ENCODE assay signal across 8 mouse cellular contexts in the genomic region with DNA sequence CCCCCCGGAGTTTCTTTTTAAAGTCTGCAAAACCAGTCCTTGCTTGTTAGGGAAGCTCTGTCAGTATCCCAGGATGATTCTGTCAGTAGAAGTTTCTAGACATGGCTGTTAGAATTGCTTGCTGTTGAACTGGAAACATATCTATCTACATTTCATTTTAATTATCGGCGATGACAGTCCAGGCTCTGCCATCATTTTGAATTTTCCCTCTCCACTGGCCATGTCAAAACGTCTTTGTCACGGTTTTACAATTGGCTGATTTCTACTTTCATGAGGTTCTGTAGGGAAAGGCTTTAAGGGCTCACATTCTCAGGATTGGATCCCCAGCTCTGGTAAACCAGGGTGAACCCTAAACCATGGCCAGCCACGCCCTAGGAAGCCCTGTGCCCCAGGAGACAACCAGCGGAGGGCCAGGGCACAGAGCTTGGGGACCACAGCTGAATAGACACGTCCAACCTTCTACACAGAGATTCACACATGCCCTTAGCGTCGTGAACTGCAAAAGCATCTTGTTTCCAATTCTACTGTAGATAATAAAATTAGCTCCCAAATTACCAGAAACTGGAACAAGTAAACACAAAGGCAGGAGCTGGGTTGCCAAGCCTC.
DNase-seq lines count a peak whose midpoint lies in the region; ATAC-seq lines count a peak whose summit lies in the region.

No protein-coding gene starts in this region.

- H3K36me3 ChIP-seq in forebrain, embryonic 14.5 days (ENCODE audit: control insufficient read depth, insufficient read depth, low read length) = no peaks in the 10 kb centered on the region
- H3K36me3 ChIP-seq in limb, embryonic 15.5 days = no peaks in the 10 kb centered on the region
- no peaks in the 10 kb centered on the region for H3K36me3 ChIP-seq in stomach, embryonic 16.5 days (ENCODE audit: control insufficient read depth, insufficient read depth, low read length)

- H3K4me1 ChIP-seq in forebrain, embryonic 14.5 days (ENCODE audit: control insufficient read depth, insufficient read depth, low read length) = no peaks in the 10 kb centered on the region
- H3K4me1 ChIP-seq in limb, embryonic 15.5 days = peaks cover 21% of the 10 kb centered on the region
- peaks cover 8% of the 10 kb centered on the region; the same call in 1 of the 2 replicates for H3K4me1 ChIP-seq in stomach, embryonic 16.5 days (ENCODE audit: control insufficient read depth, insufficient read depth, low read length)

- no peaks in the 10 kb centered on the region for H3K9me3 ChIP-seq in forebrain, embryonic 14.5 days (replicated peaks; ENCODE audit: control insufficient read depth, low read length)
- no peaks in the 10 kb centered on the region for H3K9me3 ChIP-seq in limb, embryonic 15.5 days
- H3K9me3 ChIP-seq in stomach, embryonic 16.5 days (replicated peaks; ENCODE audit: control insufficient read depth, low read length) = no peaks in the 10 kb centered on the region

- H3K4me2 ChIP-seq in forebrain, embryonic 14.5 days (ENCODE audit: low read length) = peak overlapping the region; percentile 84
- H3K4me2 ChIP-seq in limb, embryonic 15.5 days = peak overlapping the region; percentile 69
- peak overlapping the region; percentile 76 for H3K4me2 ChIP-seq in stomach, embryonic 16.5 days (ENCODE audit: low read depth, low read length)

- DNase-seq in ovary, postnatal 10 days (ENCODE audit: low spot score) = peak; percentile 2
- DNase-seq in ovary, adult 18-20 months (ENCODE audit: low spot score) = no peak
- DNase-seq in forebrain, embryonic 14.5 days (ENCODE audit: low spot score) = peak; percentile 1
- DNase-seq in right cerebral cortex, postnatal 4 days = no peak
- DNase-seq in right cerebral cortex, postnatal 10 days (ENCODE audit: low spot score in 2 of 2) = no peak

- no peak overlapping the region for H3K27ac ChIP-seq in forebrain, embryonic 14.5 days (ENCODE audit: low read depth, low read length)
- H3K27ac ChIP-seq in limb, embryonic 15.5 days = peak overlapping the region; percentile 95
- peak overlapping the region; percentile 84 for H3K27ac ChIP-seq in stomach, embryonic 16.5 days (ENCODE audit: low read length)

- H3K4me3 ChIP-seq in forebrain, embryonic 14.5 days (ENCODE audit: low read depth, low read length) = peak overlapping the region; percentile 44
- peak overlapping the region; percentile 47 for H3K4me3 ChIP-seq in limb, embryonic 15.5 days
- peak overlapping the region; percentile 58 for H3K4me3 ChIP-seq in stomach, embryonic 16.5 days (replicated peaks; ENCODE audit: low read length)

- H3K9ac ChIP-seq in forebrain, embryonic 14.5 days (ENCODE audit: low read length) = peak overlapping the region; percentile 56; the same call in 1 of the 2 replicates
- H3K9ac ChIP-seq in limb, embryonic 15.5 days = peak overlapping the region; percentile 42; the same call in 1 of the 2 replicates
- H3K9ac ChIP-seq in stomach, embryonic 16.5 days (ENCODE audit: low read length) = peak overlapping the region; percentile 77

- peak; percentile 51 for ATAC-seq in forebrain, embryonic 14.5 days
- no peak for ATAC-seq in limb, embryonic 15.5 days (ENCODE audit: insufficient number of reproducible peaks, low FRiP score, low TSS enrichment, low read depth)
- ATAC-seq in stomach, embryonic 16.5 days (ENCODE audit: insufficient read depth, low FRiP score) = no peak
- ATAC-seq in megakaryocyte, adult 5-6 weeks (ENCODE audit: poor library complexity, severe bottlenecking) = no peak

- WGBS in forebrain, embryonic 14.5 days = 19% methylated on average over 10 of the region's 10 CpGs
- WGBS in limb, embryonic 15.5 days = 17% methylated on average over 10 of the region's 10 CpGs
- 32% methylated on average over 10 of the region's 10 CpGs for WGBS in stomach, embryonic 16.5 days

- H3K27me3 ChIP-seq in forebrain, embryonic 14.5 days (replicated peaks; ENCODE audit: control insufficient read depth, insufficient read depth, low read length) = peaks cover 10% of the 10 kb centered on the region; the same call in 1 of the 2 replicates
- no peaks in the 10 kb centered on the region for H3K27me3 ChIP-seq in limb, embryonic 15.5 days
- no peaks in the 10 kb centered on the region for H3K27me3 ChIP-seq in stomach, embryonic 16.5 days (ENCODE audit: control insufficient read depth, insufficient read depth, low read length)

Comparison
In these comparisons a context has a peak if more than half of its experiments do, and no peak if none do; other contexts are left out.
1. DNase-seq: peak in ovary, postnatal 10 days (single experiment) and forebrain, embryonic 14.5 days (single experiment); none in ovary, adult 18-20 months (single experiment), right cerebral cortex, postnatal 4 days (single experiment) and right cerebral cortex, postnatal 10 days (0 of 2).
2. Peak in every context shown above with its lines, with median percentiles within 50 percentile points of each other: H3K4me2 ChIP-seq, H3K4me3 ChIP-seq and H3K9ac ChIP-seq.